Mouse (Mus musculus): ENCODE measurements around the gene Gm17359. TPM values are rescaled to one million over a fixed set of nuclear protein-coding genes. Genes with fewer than 3 reads are reported as not detected.
A peak's percentile ranks its signal among the peaks of the same experiment; 100 is the strongest.

The Gm17359 gene
- total and polyA plus RNA-seq, 2 experiments from 2014 or later, result not detected

DNA sequence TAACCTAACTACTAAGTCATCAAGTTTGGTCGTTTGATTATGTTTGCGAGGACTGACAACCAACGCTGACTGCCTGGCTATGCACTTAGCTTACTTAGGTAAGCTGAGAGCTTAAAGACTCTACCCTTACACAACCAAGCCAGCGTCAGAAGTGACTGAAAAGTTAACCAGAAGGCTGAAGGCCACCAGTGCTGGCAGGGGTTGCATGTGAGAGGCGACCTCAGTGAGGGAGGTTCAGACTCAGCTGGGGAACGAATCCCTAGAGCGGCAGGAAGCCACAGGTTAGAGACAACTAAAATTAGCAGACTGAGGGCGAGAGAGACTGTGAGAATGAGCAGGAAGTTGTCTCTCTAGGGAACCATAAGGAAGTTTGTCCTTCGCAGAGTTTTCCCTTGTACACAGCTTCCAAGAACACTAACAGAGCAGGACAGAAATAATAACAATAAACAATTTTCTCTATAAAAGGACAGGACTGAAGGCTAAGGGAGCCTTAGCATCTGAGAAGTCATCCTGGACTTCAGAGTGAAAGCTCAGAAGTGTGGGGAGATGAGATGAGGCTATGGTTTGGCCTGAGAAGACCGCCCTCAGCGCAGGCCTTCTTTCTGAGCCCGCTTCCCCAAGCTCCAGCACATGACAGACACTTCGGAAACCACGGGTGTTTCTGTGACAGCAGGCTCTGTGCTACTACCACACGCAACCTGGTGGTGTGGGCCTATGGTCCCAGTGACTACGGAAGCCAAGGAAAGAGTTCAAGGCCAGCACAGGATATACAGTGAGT lies 148.0 kb downstream of the Gm17359 start:
- Histone ChIP-seq H3K4me1 (ENCODE audit: control insufficient read depth, insufficient read depth) (no peaks in the 10 kb centered on the region), H3K27me3 (ENCODE audit: control insufficient read depth, insufficient read depth, low read length) (no peaks in the 10 kb centered on the region), H3K9ac (replicated peaks; ENCODE audit: low read depth, low read length) (no peak overlapping the region), H3K27ac (ENCODE audit: low read depth) (peak overlapping the region; percentile 55), H3K4me2 (ENCODE audit: low read depth, low read length) (no peak overlapping the region), H3K36me3 (replicated peaks; ENCODE audit: control insufficient read depth, insufficient read depth, low read length) (peaks cover 63% of the 10 kb centered on the region), H3K4me3 (ENCODE audit: low read depth, low read length) (no peak overlapping the region), H3K9me3 (replicated peaks; ENCODE audit: control insufficient read depth, low read length) (no peaks in the 10 kb centered on the region)
- WGBS, result 71% methylated on average over 16 of the region's 16 CpGs
- no peak for DNase-seq (ENCODE audit: low spot score)
- ATAC-seq (ENCODE audit: insufficient read depth, low read depth), result 0 out of 2 replicates have a peak, but pooled peaks have one; percentile 11
- TF ChIP-seq CTCF (IDR thresholded peaks at IDR 0.05; ENCODE audit: low read depth) (no peak), EP300 (IDR thresholded peaks at IDR 0.05; ENCODE audit: low read depth) (no peak)

- ATAC-seq (ENCODE audit: insufficient read depth, low read depth) (no peak), DNase-seq (ENCODE audit: low spot score) (no peak)
- Histone ChIP-seq H3K4me1 (ENCODE audit: control insufficient read depth, insufficient read depth) (no peaks in the 10 kb centered on the region), H3K4me2 (ENCODE audit: low read depth, low read length) (no peak overlapping the region), H3K27ac (ENCODE audit: low read depth) (no peak overlapping the region), H3K9me3 (replicated peaks; ENCODE audit: control insufficient read depth, low read length) (no peaks in the 10 kb centered on the region), H3K27me3 (ENCODE audit: control insufficient read depth, insufficient read depth, low read length) (no peaks in the 10 kb centered on the region), H3K4me3 (ENCODE audit: low read depth, low read length) (no peak overlapping the region), H3K9ac (replicated peaks; ENCODE audit: low read depth, low read length) (no peak overlapping the region), H3K36me3 (replicated peaks; ENCODE audit: control insufficient read depth, insufficient read depth, low read length) (peaks cover 50% of the 10 kb centered on the region)
- 94% methylated on average over 7 of the region's 7 CpGs for WGBS
- no peak for TF ChIP-seq EP300 (IDR thresholded peaks at IDR 0.05; ENCODE audit: low read depth)
- TF ChIP-seq CTCF (IDR thresholded peaks at IDR 0.05; ENCODE audit: low read depth), result no peak
Measured at GRCm38 (mm10) chr3:79488025-79488424, 151.6 kb downstream of the Gm17359 start.

- H3K27ac ChIP-seq (ENCODE audit: low read depth), result no peak overlapping the region
- H3K4me1 ChIP-seq (ENCODE audit: control insufficient read depth, insufficient read depth), result no peaks in the 10 kb centered on the region
- H3K9me3 ChIP-seq (replicated peaks; ENCODE audit: control insufficient read depth, low read length), result no peaks in the 10 kb centered on the region
- TF ChIP-seq EP300 (IDR thresholded peaks at IDR 0.05; ENCODE audit: low read depth) (no peak), CTCF (IDR thresholded peaks at IDR 0.05; ENCODE audit: low read depth) (no peak)
- H3K36me3 ChIP-seq (replicated peaks; ENCODE audit: control insufficient read depth, insufficient read depth, low read length), result peaks cover 52% of the 10 kb centered on the region
- ATAC-seq (ENCODE audit: insufficient read depth, low read depth), result no peak
- no peaks in the 10 kb centered on the region for H3K27me3 ChIP-seq (ENCODE audit: control insufficient read depth, insufficient read depth, low read length)
- 84% methylated on average over 5 of the region's 5 CpGs for WGBS
- no peak overlapping the region for H3K4me3 ChIP-seq (ENCODE audit: low read depth, low read length)
- DNase-seq (ENCODE audit: low spot score), result no peak
- no peak overlapping the region for H3K9ac ChIP-seq (replicated peaks; ENCODE audit: low read depth, low read length)
- no peak overlapping the region for H3K4me2 ChIP-seq (ENCODE audit: low read depth, low read length)
Measured at GRCm38 (mm10) chr3:79490102-79490501, 153.6 kb downstream of the Gm17359 start.

GRCm38 (mm10) chr3:79491614-79492013 lies 155.2 kb downstream of the Gm17359 start:
- H3K4me1 ChIP-seq (ENCODE audit: control insufficient read depth, insufficient read depth), result no peaks in the 10 kb centered on the region
- 42% methylated on average over 3 of the region's 3 CpGs for WGBS
- ATAC-seq (ENCODE audit: insufficient read depth, low read depth), result no peak
- no peak overlapping the region for H3K9ac ChIP-seq (replicated peaks; ENCODE audit: low read depth, low read length)
- no peak overlapping the region for H3K27ac ChIP-seq (ENCODE audit: low read depth)
- no peak for TF ChIP-seq CTCF (IDR thresholded peaks at IDR 0.05; ENCODE audit: low read depth)
- H3K36me3 ChIP-seq (replicated peaks; ENCODE audit: control insufficient read depth, insufficient read depth, low read length), result peaks cover 43% of the 10 kb centered on the region
- H3K4me2 ChIP-seq (ENCODE audit: low read depth, low read length), result no peak overlapping the region
- H3K27me3 ChIP-seq (ENCODE audit: control insufficient read depth, insufficient read depth, low read length), result no peaks in the 10 kb centered on the region
- DNase-seq (ENCODE audit: low spot score), result no peak
- H3K9me3 ChIP-seq (replicated peaks; ENCODE audit: control insufficient read depth, low read length), result no peaks in the 10 kb centered on the region
- no peak overlapping the region for H3K4me3 ChIP-seq (ENCODE audit: low read depth, low read length)

- Histone ChIP-seq H3K4me3 (ENCODE audit: low read depth, low read length) (no peak overlapping the region), H3K36me3 (replicated peaks; ENCODE audit: control insufficient read depth, insufficient read depth, low read length) (peaks cover 36% of the 10 kb centered on the region), H3K4me1 (ENCODE audit: control insufficient read depth, insufficient read depth) (no peaks in the 10 kb centered on the region), H3K27me3 (ENCODE audit: control insufficient read depth, insufficient read depth, low read length) (no peaks in the 10 kb centered on the region), H3K9me3 (replicated peaks; ENCODE audit: control insufficient read depth, low read length) (no peaks in the 10 kb centered on the region), H3K4me2 (ENCODE audit: low read depth, low read length) (no peak overlapping the region), H3K9ac (replicated peaks; ENCODE audit: low read depth, low read length) (no peak overlapping the region), H3K27ac (ENCODE audit: low read depth) (no peak overlapping the region)
- 88% methylated on average over 10 of the region's 10 CpGs for WGBS
- no peak for DNase-seq (ENCODE audit: low spot score)
- TF ChIP-seq CTCF (IDR thresholded peaks at IDR 0.05; ENCODE audit: low read depth) (no peak), EP300 (IDR thresholded peaks at IDR 0.05; ENCODE audit: low read depth) (no peak)
- ATAC-seq (ENCODE audit: insufficient read depth, low read depth), result no peak
Measured at GRCm38 (mm10) chr3:79493064-79493463, 156.6 kb downstream of the Gm17359 start.

DNA sequence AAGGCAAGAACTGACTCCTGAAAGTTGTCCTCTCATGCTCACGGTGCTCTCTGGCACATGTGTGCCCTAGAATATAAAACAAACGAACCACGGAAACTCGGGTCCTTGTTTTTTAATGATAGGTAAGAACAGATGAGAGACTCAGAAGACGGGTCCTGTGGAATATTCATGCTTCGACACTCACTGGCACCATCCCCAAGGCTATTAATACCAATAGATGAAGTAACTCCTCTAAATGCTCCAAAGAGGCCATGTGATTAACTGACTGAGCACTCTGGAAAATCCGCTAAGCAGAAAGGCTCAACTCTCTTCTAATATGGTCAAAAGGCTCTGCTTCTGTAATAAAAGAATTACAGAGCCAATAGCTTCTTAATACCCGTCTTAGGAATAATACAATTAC lies 157.6 kb downstream of the Gm17359 start:
- WGBS, result 70% methylated on average over 8 of the region's 8 CpGs
- no peak overlapping the region for H3K27ac ChIP-seq (ENCODE audit: low read depth)
- H3K4me3 ChIP-seq (ENCODE audit: low read depth, low read length), result no peak overlapping the region
- H3K9me3 ChIP-seq (replicated peaks; ENCODE audit: control insufficient read depth, low read length), result no peaks in the 10 kb centered on the region
- no peaks in the 10 kb centered on the region for H3K27me3 ChIP-seq (ENCODE audit: control insufficient read depth, insufficient read depth, low read length)
- TF ChIP-seq CTCF (IDR thresholded peaks at IDR 0.05; ENCODE audit: low read depth) (no peak), EP300 (IDR thresholded peaks at IDR 0.05; ENCODE audit: low read depth) (no peak)
- no peak overlapping the region for H3K9ac ChIP-seq (replicated peaks; ENCODE audit: low read depth, low read length)
- H3K36me3 ChIP-seq (replicated peaks; ENCODE audit: control insufficient read depth, insufficient read depth, low read length), result peaks cover 27% of the 10 kb centered on the region
- no peaks in the 10 kb centered on the region for H3K4me1 ChIP-seq (ENCODE audit: control insufficient read depth, insufficient read depth)
- no peak overlapping the region for H3K4me2 ChIP-seq (ENCODE audit: low read depth, low read length)
- DNase-seq (ENCODE audit: low spot score) (no peak), ATAC-seq (ENCODE audit: insufficient read depth, low read depth) (no peak)

Measured in heart, postnatal 0 days (tissue).